Mouse (Mus musculus) neural tube, embryonic 10.5 days (tissue): ENCODE data around the gene Lpgat1.
A peak's percentile ranks its signal among the peaks of the same experiment; 100 is the strongest.

Experiments used
- DNase-seq: peaks from one replicate; pipeline ENCODE4 v3.0.0-alpha.2; 2017; ENCODE audit warnings: low spot score; ENCODE audit errors: extremely low spot score

Lpgat1 gene

DNA sequence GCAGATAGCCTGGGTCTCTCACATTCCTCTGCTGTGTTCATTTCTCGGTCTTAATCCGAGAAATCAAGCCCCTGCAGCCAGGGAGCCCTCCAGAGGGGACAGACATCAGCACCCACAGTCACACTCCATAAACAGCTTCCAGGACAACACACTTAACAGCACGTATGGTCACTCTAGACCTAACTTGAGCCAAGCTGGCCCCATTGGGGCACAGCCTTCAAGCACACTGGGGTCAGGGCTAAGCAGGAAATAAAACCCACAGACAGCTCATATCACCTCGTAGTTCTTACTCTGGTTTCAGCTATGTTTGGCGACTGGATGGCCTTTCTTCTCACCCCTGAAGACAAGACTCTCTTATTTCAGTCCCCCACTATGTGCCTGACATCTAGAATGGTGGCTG lies 87.1 kb downstream of the Lpgat1 start:
- DNase-seq = no peak

- no peak for DNase-seq
Observed at GRCm38 (mm10) chr1:191805788-191806187, 88.2 kb downstream of the Lpgat1 start.

- no peak for DNase-seq
Observed at GRCm38 (mm10) chr1:191806740-191807139, 89.1 kb downstream of the Lpgat1 start.

DNA sequence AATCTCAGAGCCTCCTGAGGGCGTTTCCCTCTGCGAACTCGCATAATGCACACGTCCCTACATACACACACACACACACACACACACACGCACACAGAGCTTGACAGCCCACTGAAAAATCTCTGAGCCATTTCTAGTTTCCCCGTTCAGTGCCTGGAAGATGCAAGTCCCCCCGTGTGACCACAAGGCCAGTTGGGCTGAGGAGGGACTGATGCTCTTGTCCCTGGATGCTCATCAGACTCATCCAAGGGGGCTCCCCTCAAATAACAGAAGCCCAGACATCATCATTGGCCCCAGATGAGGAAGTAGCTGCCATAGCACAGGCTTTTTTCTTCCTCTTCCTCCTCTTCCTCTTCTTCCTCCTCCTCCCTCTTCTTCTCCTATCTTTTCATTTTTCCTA lies 90.3 kb downstream of the Lpgat1 start:
- no peak for DNase-seq

DNA sequence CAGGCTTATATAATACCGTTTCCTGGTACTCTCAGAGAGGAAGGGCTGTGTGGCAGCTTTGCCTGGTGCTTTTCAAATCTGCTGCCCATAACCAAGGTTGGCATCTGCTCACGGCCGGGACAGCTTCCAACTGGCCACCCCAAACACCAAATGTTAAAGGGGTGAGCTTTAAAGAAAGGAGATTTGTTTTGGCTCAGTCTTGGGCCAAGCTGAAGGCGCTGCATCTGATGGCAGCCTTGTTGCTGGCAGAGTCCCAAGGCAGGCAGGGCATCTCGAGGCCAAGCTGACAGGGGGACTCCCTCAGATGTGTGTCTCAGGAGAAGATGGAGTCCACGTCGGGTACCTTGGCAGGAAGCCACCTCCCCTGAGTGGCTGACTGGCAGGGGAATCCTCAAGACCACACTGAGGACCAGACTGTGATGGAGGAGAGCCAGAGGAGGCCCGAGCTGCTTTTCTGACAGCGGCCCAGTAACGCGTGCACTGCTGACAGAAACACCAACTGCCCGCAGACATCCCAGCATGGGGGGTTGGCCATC lies 91.1 kb downstream of the Lpgat1 start:
- no peak for DNase-seq

DNA sequence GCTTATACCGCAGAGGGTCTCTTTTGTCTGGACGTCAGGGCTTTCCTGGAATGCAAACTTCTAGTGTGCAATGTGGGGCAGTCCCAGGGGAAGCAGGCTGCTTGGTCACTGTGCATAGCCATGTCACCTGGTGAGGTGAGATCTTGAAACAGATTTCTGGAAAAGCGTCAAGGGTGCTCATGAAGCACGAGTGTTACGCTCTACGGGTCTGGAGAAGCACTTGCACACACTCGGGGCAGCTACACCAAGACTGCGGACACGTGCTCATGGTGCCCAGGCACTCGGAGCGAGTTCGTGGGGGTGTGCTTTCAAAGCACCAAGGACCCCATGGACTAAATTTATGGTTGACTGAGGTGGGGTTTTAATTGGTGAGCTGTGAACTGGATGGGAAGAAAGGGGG lies 94.1 kb downstream of the Lpgat1 start:
- DNase-seq = no peak

- DNase-seq = no peak
Observed at GRCm38 (mm10) chr1:191812949-191813691, 95.5 kb downstream of the Lpgat1 start.

- DNase-seq = no peak
Observed at GRCm38 (mm10) chr1:191814240-191814639, 96.6 kb downstream of the Lpgat1 start.

GRCm38 (mm10) chr1:191814935-191815334 lies 97.3 kb downstream of the Lpgat1 start:
- DNase-seq = no peak

- no peak for DNase-seq
Observed at GRCm38 (mm10) chr1:191816596-191816995, 99.0 kb downstream of the Lpgat1 start.

GRCm38 (mm10) chr1:191817418-191818144 lies 99.9 kb downstream of the Lpgat1 start:
- peak; percentile 88 for DNase-seq

DNA sequence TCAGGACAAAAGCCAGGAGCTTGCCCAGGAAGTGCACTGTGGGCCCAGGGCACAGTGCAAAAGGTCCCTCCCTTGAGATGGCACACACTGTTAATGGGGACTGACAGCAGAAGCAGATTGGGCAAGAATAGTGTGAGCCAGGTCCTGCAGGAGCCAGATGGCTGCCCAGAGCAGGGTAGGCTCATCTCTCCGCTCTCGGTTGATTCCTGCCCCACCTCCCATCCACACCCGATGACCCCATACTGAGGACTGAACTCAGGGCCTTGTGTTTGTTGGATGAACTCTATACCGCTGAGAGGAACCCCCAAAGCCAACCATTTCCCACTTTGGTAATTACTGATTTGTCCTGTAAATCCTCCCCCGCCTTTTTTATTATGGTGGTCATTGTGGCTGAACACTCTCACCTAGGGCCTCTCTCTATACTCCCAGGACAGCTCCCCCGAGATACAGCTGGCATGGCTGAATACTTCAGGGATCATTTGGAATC lies 100.6 kb downstream of the Lpgat1 start:
- DNase-seq = no peak

DNA sequence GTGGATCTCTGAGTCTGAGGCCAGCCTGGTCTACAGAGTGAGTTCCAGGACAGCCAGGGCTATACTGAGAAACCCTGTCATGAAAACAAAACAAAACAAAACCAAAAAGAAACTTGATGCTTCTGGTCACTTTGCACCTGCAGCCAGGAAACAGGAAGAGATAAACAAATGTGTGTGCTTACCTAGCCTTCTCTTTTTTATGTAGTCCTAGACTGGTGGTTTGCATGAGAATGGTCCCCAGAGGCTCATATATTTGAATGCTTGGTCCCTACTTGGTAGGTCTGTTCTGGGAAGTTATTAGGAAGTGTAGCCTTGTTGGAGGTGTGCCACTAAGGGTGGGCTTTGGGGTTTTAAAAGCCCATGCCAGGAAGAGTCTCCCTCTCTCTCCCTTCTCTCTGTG lies 101.4 kb downstream of the Lpgat1 start:
- no peak for DNase-seq

- DNase-seq = no peak
Observed at GRCm38 (mm10) chr1:191820951-191821325, 103.3 kb downstream of the Lpgat1 start.

DNA sequence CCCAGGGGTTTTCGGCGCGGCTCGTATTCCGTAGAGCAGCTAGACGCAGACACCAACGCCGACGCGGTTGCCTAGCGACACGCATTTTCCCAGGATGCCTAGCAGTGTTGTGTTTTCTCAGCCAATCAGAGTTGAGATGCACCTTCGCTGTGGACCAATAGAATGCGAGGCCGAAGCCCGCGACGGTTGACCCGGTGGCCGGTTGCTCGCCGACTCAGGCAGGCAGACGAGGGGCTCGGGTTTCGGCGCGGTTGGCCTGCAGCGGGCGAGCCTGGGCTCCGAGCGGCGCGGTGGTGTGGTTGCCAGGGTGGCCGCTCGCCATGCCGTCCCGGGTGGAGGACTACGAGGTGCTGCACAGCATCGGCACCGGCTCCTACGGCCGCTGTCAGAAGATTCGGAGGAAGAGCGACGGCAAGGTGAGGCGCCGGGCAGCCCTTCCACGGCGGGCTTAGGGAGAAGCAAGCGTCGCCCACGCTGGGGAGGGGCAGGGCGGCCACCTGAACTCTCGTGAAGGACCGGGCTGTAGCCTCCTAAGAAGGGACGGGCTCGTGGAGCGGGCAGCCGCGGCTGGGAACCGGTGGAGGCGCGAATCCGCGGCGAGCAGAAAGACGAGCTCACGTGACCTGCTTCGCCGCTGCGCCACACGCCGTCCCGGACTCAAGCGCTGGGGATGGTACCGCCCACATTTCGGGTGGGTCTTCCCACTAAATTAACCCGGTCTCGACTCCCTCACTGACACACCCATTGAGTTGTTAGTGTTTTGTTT lies 103.9 kb downstream of the Lpgat1 start, which contains the start of gene Nek2:
TSS of gene Nek2 (plus strand) at position 119 of the 766 bp plus-strand sequence.
- DNase-seq = peak; percentile 99

DNA sequence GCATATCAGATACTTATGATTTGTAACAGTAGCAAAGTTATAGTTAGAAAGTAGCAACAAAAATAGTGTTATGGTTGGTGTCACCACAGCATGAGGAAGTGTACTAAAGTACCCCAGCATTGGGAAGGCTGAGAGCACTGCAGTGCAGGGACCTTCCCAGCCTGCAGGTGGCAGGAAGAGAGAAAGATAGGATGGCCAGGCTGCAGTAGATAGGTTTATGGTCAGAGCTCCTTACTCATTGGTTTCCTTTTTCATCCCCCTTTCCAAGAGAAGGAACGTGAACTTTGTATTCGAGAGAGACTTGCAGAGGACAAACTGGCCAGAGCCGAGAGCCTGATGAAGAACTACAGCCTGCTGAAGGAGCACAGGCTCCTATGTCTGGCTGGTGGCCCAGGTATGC lies 111.5 kb downstream of the Lpgat1 start:
- DNase-seq = no peak

- no peak for DNase-seq
Observed at GRCm38 (mm10) chr1:191833396-191833795, 115.8 kb downstream of the Lpgat1 start.
